In genomic region chr5:74094841-74095437, GRCm38 (mm10) we compare ENCODE assay signal across 10 mouse cellular contexts. TPM values are rescaled to one million over a fixed set of nuclear protein-coding genes. Genes with fewer than 3 reads are reported as not detected.
A peak's percentile ranks its signal among the peaks of the same experiment; 100 is the strongest.
DNase-seq lines count a peak whose midpoint lies in the region; ATAC-seq and TF ChIP-seq lines count a peak whose summit lies in the region.
"Had no signal": no experiment of that assay in that cellular context is flagged by ENCODE, and none has a peak within 500 bp of the region (broad histone marks: within the 10 kb centered on the region; RNA-seq: fewer than 3 reads in every experiment).

No protein-coding gene starts in this region.

- ATAC-seq in lung, embryonic 15.5 days (ENCODE audit: borderline replicate concordance, extremely low read depth, low FRiP score, low TSS enrichment) = no peak
- ATAC-seq in limb, embryonic 11.5 days (ENCODE audit: insufficient number of reproducible peaks, low FRiP score, low TSS enrichment, low read depth) = no peak
- no peak for ATAC-seq in neural tube, embryonic 14.5 days (ENCODE audit: low read depth)

- peak overlapping the region; percentile 97 for H3K9ac ChIP-seq in lung, embryonic 15.5 days
- H3K9ac ChIP-seq in limb, embryonic 11.5 days (ENCODE audit: low read length) = no peak overlapping the region
- no peak overlapping the region for H3K9ac ChIP-seq in neural tube, embryonic 14.5 days (replicated peaks; ENCODE audit: low read depth, low read length)

- peaks cover 17% of the 10 kb centered on the region; the same call in 1 of the 2 replicates for H3K36me3 ChIP-seq in lung, embryonic 15.5 days
- H3K36me3 ChIP-seq in limb, embryonic 11.5 days (ENCODE audit: control insufficient read depth, insufficient read depth, low read length) = peaks cover 9% of the 10 kb centered on the region
- no peaks in the 10 kb centered on the region for H3K36me3 ChIP-seq in neural tube, embryonic 14.5 days (ENCODE audit: control insufficient read depth, insufficient read depth, low read length)

- peak overlapping the region; percentile 95 for H3K4me3 ChIP-seq in lung, embryonic 15.5 days
- H3K4me3 ChIP-seq in lung, adult 2 months (replicated peaks; ENCODE audit: extremely low read depth, low read depth, low read length) = no peak overlapping the region
- peak overlapping the region; percentile 87 for H3K4me3 ChIP-seq in embryonic fibroblast, embryonic 13.5 days (ENCODE audit: insufficient read depth, low read length)
- H3K4me3 ChIP-seq in limb, embryonic 11.5 days (ENCODE audit: low read depth, low read length) = peak overlapping the region; percentile 96; the same call in 1 of the 2 replicates
- H3K4me3 ChIP-seq in neural tube, embryonic 14.5 days (ENCODE audit: low read depth, low read length) = peak overlapping the region; percentile 3; the same call in 1 of the 2 replicates
- no peak overlapping the region for H3K4me3 ChIP-seq in layer of hippocampus, adult 2 months

- DNase-seq in lung, adult 2 months = no peak
- no peak for DNase-seq in limb, embryonic 11.5 days (ENCODE audit: low spot score)
- no peak for DNase-seq in yolk sac, embryonic 10.5 days (ENCODE audit: low spot score)
- no peak for DNase-seq in thymus, postnatal 4 days
- no peak for DNase-seq in layer of hippocampus, adult 2 months (ENCODE audit: low spot score in 2 of 2)
- DNase-seq: cerebellum, postnatal 10 days; spleen, adult 18-20 months had no signal

- peak overlapping the region; percentile 67 for H3K27ac ChIP-seq in lung, embryonic 15.5 days
- peak overlapping the region; percentile 19; the same call in 1 of the 2 replicates for H3K27ac ChIP-seq in embryonic fibroblast, embryonic 13.5 days (ENCODE audit: insufficient read depth, low read length)
- no peak overlapping the region for H3K27ac ChIP-seq in limb, embryonic 11.5 days (replicated peaks; ENCODE audit: low read depth, low read length)
- H3K27ac ChIP-seq in neural tube, embryonic 14.5 days (ENCODE audit: low read depth, low read length) = no peak overlapping the region
- H3K27ac ChIP-seq in layer of hippocampus, adult 2 months = no peak overlapping the region

- peaks cover 49% of the 10 kb centered on the region for H3K4me1 ChIP-seq in lung, embryonic 15.5 days
- no peaks in the 10 kb centered on the region; the same call in none of the 2 replicates for H3K4me1 ChIP-seq in lung, adult 2 months (ENCODE audit: control insufficient read depth, insufficient read depth, low read length)
- H3K4me1 ChIP-seq in embryonic fibroblast, embryonic 13.5 days (ENCODE audit: control insufficient read depth, insufficient read depth, low read length) = no peaks in the 10 kb centered on the region; the same call in 1 of the 2 replicates
- peaks cover 3% of the 10 kb centered on the region; the same call in 1 of the 2 replicates for H3K4me1 ChIP-seq in limb, embryonic 11.5 days (ENCODE audit: control insufficient read depth, insufficient read depth, low read length)
- H3K4me1 ChIP-seq in neural tube, embryonic 14.5 days (ENCODE audit: control insufficient read depth, insufficient read depth, low read length) = peaks cover 7% of the 10 kb centered on the region

- H3K9me3 ChIP-seq in lung, embryonic 15.5 days = no peaks in the 10 kb centered on the region
- no peaks in the 10 kb centered on the region for H3K9me3 ChIP-seq in limb, embryonic 11.5 days (ENCODE audit: control insufficient read depth, low read length)
- no peaks in the 10 kb centered on the region for H3K9me3 ChIP-seq in neural tube, embryonic 14.5 days (ENCODE audit: control insufficient read depth, low read length)

- H3K4me2 ChIP-seq in lung, embryonic 15.5 days = peak overlapping the region; percentile 74
- peak overlapping the region; percentile 45 for H3K4me2 ChIP-seq in limb, embryonic 11.5 days (ENCODE audit: low read depth, severe bottlenecking)
- H3K4me2 ChIP-seq in neural tube, embryonic 14.5 days (ENCODE audit: low read depth, low read length) = peak overlapping the region; percentile 67

- TF ChIP-seq CTCF in lung, adult 2 months (IDR thresholded peaks at IDR 0.05; ENCODE audit: insufficient read depth, low read length) = no peak
- TF ChIP-seq CTCF in embryonic fibroblast, embryonic 13.5 days (IDR thresholded peaks at IDR 0.05; ENCODE audit: borderline replicate concordance, insufficient read depth, low read length) = no peak
- TF ChIP-seq CTCF in layer of hippocampus, adult 2 months (conservative IDR thresholded peaks at IDR 0.05) = no peak

- no peaks in the 10 kb centered on the region for H3K27me3 ChIP-seq in lung, embryonic 15.5 days
- no peaks in the 10 kb centered on the region for H3K27me3 ChIP-seq in limb, embryonic 11.5 days (ENCODE audit: control insufficient read depth, insufficient read depth, low read length)
- no peaks in the 10 kb centered on the region for H3K27me3 ChIP-seq in neural tube, embryonic 14.5 days (ENCODE audit: control insufficient read depth, insufficient read depth, low read length)

- no peak for TF ChIP-seq POLR2A in lung, adult 2 months (IDR thresholded peaks at IDR 0.05; ENCODE audit: borderline replicate concordance, extremely low read depth, low read depth, low read length)
- TF ChIP-seq POLR2A in embryonic fibroblast, embryonic 13.5 days (IDR thresholded peaks at IDR 0.05; ENCODE audit: low read depth, low read length) = peak; percentile 13; the same call in 1 of the 2 replicates

- WGBS in lung, embryonic 15.5 days = 79% methylated on average over 8 of the region's 8 CpGs
- WGBS in lung, adult 2 months = 86% methylated on average over 8 of the region's 8 CpGs
- 87% methylated on average over 8 of the region's 8 CpGs for WGBS in limb, embryonic 11.5 days
- WGBS in neural tube, embryonic 14.5 days = 89% methylated on average over 8 of the region's 8 CpGs

RNA-seq across cellular contexts. Expression of gene Usp46, which starts 26.7 kb away (rescaled TPM):
- polyA plus RNA-seq in lung, embryonic 15.5 days (2015; fragmentation: Nextera tagmentation; extraction: Ambion mirVana) = 44.5 and 46.4 TPM in 2 replicates
- polyA plus RNA-seq in lung, adult 2 months (2012; rRNA removed) = 7.4 and 14.9 TPM in 2 replicates
- 28.3 and 30.6 TPM in 2 replicates for polyA plus RNA-seq in embryonic fibroblast, embryonic 13.5 days (2011; ENCODE audit: insufficient read length, low read depth, missing spikeins)
- 48.8 and 50.7 TPM in 2 replicates for polyA plus RNA-seq in limb, embryonic 11.5 days (2014; fragmentation: Nextera tagmentation; extraction: Ambion mirVana)
- 36.8 and 41.9 TPM in 2 replicates for polyA plus RNA-seq in neural tube, embryonic 14.5 days (2014; fragmentation: Nextera tagmentation; extraction: Ambion mirVana)
- total RNA-seq in layer of hippocampus, adult 2 months (2021) = 100 to 1,000 TPM; 135 to 138 TPM

Comparison
In these comparisons a context has a peak if more than half of its experiments do, and no peak if none do; other contexts are left out.
1. H3K4me3 ChIP-seq: peak in lung, embryonic 15.5 days (single experiment), embryonic fibroblast, embryonic 13.5 days (single experiment), limb, embryonic 11.5 days (single experiment) and neural tube, embryonic 14.5 days (single experiment); none in lung, adult 2 months (single experiment) and layer of hippocampus, adult 2 months (single experiment).
2. H3K27ac ChIP-seq: peak in lung, embryonic 15.5 days (single experiment) and embryonic fibroblast, embryonic 13.5 days (single experiment); none in limb, embryonic 11.5 days (single experiment), neural tube, embryonic 14.5 days (single experiment) and layer of hippocampus, adult 2 months (single experiment).
3. Peak in every context shown above with its lines, with median percentiles within 50 percentile points of each other: H3K4me2 ChIP-seq.